Comparison of ENCODE assay signal across 9 mouse cellular contexts in genomic region chr5:139754753-139755152, GRCm38 (mm10). TPM values are rescaled to one million over a fixed set of nuclear protein-coding genes. Genes with fewer than 3 reads are reported as not detected.
DNase-seq lines count a peak whose midpoint lies in the region; ATAC-seq and TF ChIP-seq lines count a peak whose summit lies in the region.
"Had no signal": no experiment of that assay in that cellular context is flagged by ENCODE, and none has a peak within 500 bp of the region (broad histone marks: within the 10 kb centered on the region; RNA-seq: fewer than 3 reads in every experiment).

No protein-coding gene starts in this region.

- intact Hi-C loops in left cerebral cortex, postnatal 14 days (cut with DNase I) = loop anchor here (10.0 kb wide), 2 partner anchors 220 to 420 kb away; no protein-coding TSS in a partner anchor

- peak; percentile 67 for DNase-seq in layer of hippocampus, adult 11-12 months (ENCODE audit: low spot score)
- DNase-seq in layer of hippocampus, adult 9-10 months (ENCODE audit: low spot score) = no peak
- DNase-seq in G1E (ENCODE audit: low spot score) = peak; percentile 52
- DNase-seq in left cerebral cortex, postnatal 14 days (ENCODE audit: low spot score in 2 of 2) = peak; percentile 66 to 87
- DNase-seq in retina, postnatal 7 days (ENCODE audit: low read depth, low spot score) = peak; percentile 37

- H3K36me3 ChIP-seq in G1E (replicated peaks) = peaks cover 100% of the 10 kb centered on the region
- peaks cover 30% of the 10 kb centered on the region for H3K36me3 ChIP-seq in heart, embryonic 11.5 days (ENCODE audit: control insufficient read depth, insufficient read depth, low read length)

- peaks cover 8% of the 10 kb centered on the region for H3K4me1 ChIP-seq in G1E (ENCODE audit: insufficient read depth, low read depth, low read length)
- no peaks in the 10 kb centered on the region for H3K4me1 ChIP-seq in bone marrow macrophage, adult 2 months (ENCODE audit: control insufficient read depth, insufficient read depth, low read length)
- no peaks in the 10 kb centered on the region for H3K4me1 ChIP-seq in heart, embryonic 11.5 days (ENCODE audit: control insufficient read depth, insufficient read depth, low read length)

- TF ChIP-seq CTCF in G1E (IDR thresholded peaks at IDR 0.05; ENCODE audit: low read depth, low read length) = peak; percentile 80
- TF ChIP-seq CTCF in bone marrow macrophage, adult 2 months (IDR thresholded peaks at IDR 0.05; ENCODE audit: low read depth, low read length) = peak; percentile 75

- no peak overlapping the region for H3K27ac ChIP-seq in bone marrow macrophage, adult 2 months (ENCODE audit: insufficient read depth, low read depth, low read length)
- no peak overlapping the region for H3K27ac ChIP-seq in heart, embryonic 11.5 days (ENCODE audit: low read depth, low read length)

- no peaks in the 10 kb centered on the region for H3K9me3 ChIP-seq in G1E (replicated peaks)
- H3K9me3 ChIP-seq in heart, embryonic 11.5 days (replicated peaks; ENCODE audit: control insufficient read depth, low read length) = no peaks in the 10 kb centered on the region
- H3K9me3 ChIP-seq: megakaryocyte, embryonic 14.5 days had no signal

- no peak for ATAC-seq in G1E (ENCODE audit: extremely low read depth, insufficient number of reproducible peaks, low FRiP score, poor library complexity, severe bottlenecking)
- peak; percentile 40; the same call in 1 of the 2 replicates for ATAC-seq in erythroblast, adult 5-6 weeks (replicated peaks; ENCODE audit: low FRiP score, poor library complexity, severe bottlenecking)
- ATAC-seq in heart, embryonic 11.5 days (replicated peaks; ENCODE audit: insufficient number of reproducible peaks, low FRiP score, low TSS enrichment) = no peak

- no peak for TF ChIP-seq POLR2A in bone marrow macrophage, adult 2 months (IDR thresholded peaks at IDR 0.05; ENCODE audit: borderline replicate concordance, low read depth, low read length)

- H3K4me2 ChIP-seq in heart, embryonic 11.5 days = no peak overlapping the region

- no peaks in the 10 kb centered on the region for H3K27me3 ChIP-seq in G1E (ENCODE audit: insufficient read depth, low read length)
- H3K27me3 ChIP-seq in heart, embryonic 11.5 days (ENCODE audit: control insufficient read depth, insufficient read depth, low read length) = no peaks in the 10 kb centered on the region
- H3K27me3 ChIP-seq: megakaryocyte, embryonic 14.5 days had no signal

- H3K9ac ChIP-seq in heart, embryonic 11.5 days (ENCODE audit: low read depth, low read length) = no peak overlapping the region

- 30% methylated on average over 12 of the region's 12 CpGs for WGBS in heart, embryonic 11.5 days (ENCODE audit: insufficient replicate concordance)

- H3K4me3 ChIP-seq in G1E (ENCODE audit: low read depth, low read length) = no peak overlapping the region
- no peak overlapping the region for H3K4me3 ChIP-seq in bone marrow macrophage, adult 2 months (ENCODE audit: insufficient read depth, low read length)
- no peak overlapping the region for H3K4me3 ChIP-seq in heart, embryonic 11.5 days (ENCODE audit: low read depth, low read length)
- H3K4me3 ChIP-seq: megakaryocyte, embryonic 14.5 days had no signal

RNA-seq across cellular contexts. Expression of gene Micall2, which starts 18.6 kb away (rescaled TPM):
- total RNA-seq in G1E (2014; fragmentation: Nextera tagmentation) (12.8 and 21.7 TPM in 2 replicates), G1E (2017) (8.0 and 8.5 TPM in 2 replicates)
- 22.4 and 26.3 TPM in 2 replicates for polyA plus RNA-seq in G1E (2012)
- polyA plus RNA-seq in bone marrow macrophage, adult 2 months (2012; ENCODE audit: insufficient read depth, insufficient read length, missing spikeins) = 5.6 and 6.0 TPM in 2 replicates
- total RNA-seq in erythroblast, adult 5-6 weeks (2015; ENCODE audit: low replicate concordance) = 9.0 and 11.1 TPM in 2 replicates
- 12.2 and 21.9 TPM in 2 replicates for total RNA-seq in erythroblast, adult 5-6 weeks (2017; ENCODE audit: low replicate concordance)
- total RNA-seq in left cerebral cortex, postnatal 14 days (2021) = 1 to 10 TPM; 1.6 to 2.8 TPM
- 2.4 and 3.8 TPM in 2 replicates for polyA plus RNA-seq in heart, embryonic 11.5 days (2014; fragmentation: Nextera tagmentation; extraction: Ambion mirVana)

RNA-seq across cellular contexts. Expression of gene Ints1, which starts 20.7 kb away (rescaled TPM):
- 67.6 and 84.0 TPM in 2 replicates for total RNA-seq in G1E (2014; fragmentation: Nextera tagmentation)
- 22.1 and 25.2 TPM in 2 replicates for total RNA-seq in G1E (2017)
- polyA plus RNA-seq in G1E (2012) = 108 and 115 TPM in 2 replicates
- polyA plus RNA-seq in bone marrow macrophage, adult 2 months (2012; ENCODE audit: insufficient read depth, insufficient read length, missing spikeins) = 27.3 and 29.8 TPM in 2 replicates
- total RNA-seq in erythroblast, adult 5-6 weeks (2015; ENCODE audit: low replicate concordance) = 21.3 and 30.7 TPM in 2 replicates
- 10.9 and 28.0 TPM in 2 replicates for total RNA-seq in erythroblast, adult 5-6 weeks (2017; ENCODE audit: low replicate concordance)
- total RNA-seq in left cerebral cortex, postnatal 14 days (2021) = 100 to 1,000 TPM in 1 of 2 experiments, 10 to 100 TPM in 1; 96.8 to 102 TPM
- polyA plus RNA-seq in heart, embryonic 11.5 days (2014; fragmentation: Nextera tagmentation; extraction: Ambion mirVana) = 21.4 and 26.4 TPM in 2 replicates

RNA-seq across cellular contexts. Expression of gene Mafk, which starts 36.6 kb away (rescaled TPM):
- total RNA-seq in G1E (2014; fragmentation: Nextera tagmentation) = 6.6 and 14.6 TPM in 2 replicates
- 24.9 and 30.9 TPM in 2 replicates for total RNA-seq in G1E (2017)
- 34.5 and 39.6 TPM in 2 replicates for polyA plus RNA-seq in G1E (2012)
- 13.5 and 15.7 TPM in 2 replicates for polyA plus RNA-seq in bone marrow macrophage, adult 2 months (2012; ENCODE audit: insufficient read depth, insufficient read length, missing spikeins)
- total RNA-seq in erythroblast, adult 5-6 weeks (2015; ENCODE audit: low replicate concordance) = 72.4 and 83.0 TPM in 2 replicates
- total RNA-seq in erythroblast, adult 5-6 weeks (2017; ENCODE audit: low replicate concordance) = 147 and 218 TPM in 2 replicates
- 1 to 10 TPM; 7.6 to 8.5 TPM for total RNA-seq in left cerebral cortex, postnatal 14 days (2021)
- 13.5 and 19.1 TPM in 2 replicates for polyA plus RNA-seq in heart, embryonic 11.5 days (2014; fragmentation: Nextera tagmentation; extraction: Ambion mirVana)
